Mouse (Mus musculus) G1E (cell line): ENCODE data around the gene Vps53.

Source experiments
- CTCF ChIP-seq: IDR thresholded peaks from 2 replicates; pipeline ENCODE4 v1.5.1; 2012; ENCODE audit warnings: low read depth, low read length, inconsistent platforms, mixed read lengths
- GATA1 ChIP-seq: IDR thresholded peaks from 2 replicates; pipeline ENCODE4 v1.6.1; 2012; ENCODE audit warnings: borderline replicate concordance, low read length, inconsistent platforms, mixed read lengths
- GATA2 ChIP-seq: IDR thresholded peaks from 2 replicates; pipeline ENCODE4 v1.6.1; 2012; ENCODE audit warnings: low read depth, low read length, inconsistent platforms, borderline replicate concordance
- POLR2AphosphoS5 ChIP-seq: IDR thresholded peaks from 2 replicates; pipeline ENCODE4 v1.6.1; 2012; ENCODE audit warnings: low read depth, low read length, inconsistent platforms; ENCODE audit not compliant: insufficient replicate concordance
- TAL1 ChIP-seq: conservative IDR thresholded peaks from 2 replicates; pipeline ENCODE4 v1.6.1; 2012; ENCODE audit warnings: low read depth, low read length, inconsistent platforms, mixed read lengths

GRCm38 (mm10) chr11:76150980-76151379 is 28.5 kb downstream of the Vps53 start:
- no peak for TF ChIP-seq TAL1
- no peak for TF ChIP-seq GATA1
- no peak for TF ChIP-seq CTCF
- TF ChIP-seq POLR2AphosphoS5, result no peak
- no peak for TF ChIP-seq GATA2
